Mouse (Mus musculus): Measurements from ENCODE around the gene Oprm1. TPM values are rescaled to one million over a fixed set of nuclear protein-coding genes. Genes with fewer than 3 reads are reported as not detected.
A peak's percentile ranks its signal among the peaks of the same experiment; 100 is the strongest.

Gene Oprm1
- polyA plus RNA-seq, 1 experiment from 2014 or later = 0.04 TPM

DNA sequence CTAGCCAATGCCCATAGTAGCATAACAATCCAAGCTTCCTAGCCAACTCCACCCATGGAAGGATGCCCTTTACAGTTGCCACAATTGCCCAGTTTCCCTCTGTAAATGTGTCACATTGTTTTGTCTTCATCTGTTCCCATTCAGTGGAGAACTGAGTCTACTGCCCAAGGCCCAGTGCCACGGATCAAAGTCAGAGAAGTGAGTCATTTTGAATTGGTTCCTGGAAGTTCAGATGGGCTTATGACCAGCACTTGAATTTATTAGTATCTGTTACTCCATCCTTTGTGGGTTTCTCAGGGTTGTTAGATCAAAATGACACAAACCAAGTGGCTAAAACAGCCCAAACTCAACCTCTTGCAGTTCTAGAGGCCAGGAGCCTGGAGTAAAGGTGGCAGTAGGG lies 299.2 kb downstream of the Oprm1 start:
- DNase-seq (ENCODE audit: low spot score) (no peak), ATAC-seq (replicated peaks; ENCODE audit: low FRiP score, low read depth) (no peak)
- H3K4me3 ChIP-seq (replicated peaks; ENCODE audit: low read depth, low read length) = no peak overlapping the region
- no peaks in the 10 kb centered on the region for H3K4me1 ChIP-seq (replicated peaks; ENCODE audit: insufficient read depth, low read length)
- no peak overlapping the region for H3K4me2 ChIP-seq (ENCODE audit: low read length)
- H3K9me3 ChIP-seq (replicated peaks; ENCODE audit: low read length) = no peaks in the 10 kb centered on the region
- H3K36me3 ChIP-seq (ENCODE audit: insufficient read depth, low read length) = no peaks in the 10 kb centered on the region
- no peak overlapping the region for H3K27ac ChIP-seq
- no peak for TF ChIP-seq CTCF (IDR thresholded peaks at IDR 0.05; ENCODE audit: low read depth)
- H3K27me3 ChIP-seq (ENCODE audit: insufficient read depth, low read length) = no peaks in the 10 kb centered on the region
- WGBS = 92% methylated on average over 1 of the region's 1 CpGs
- no peak overlapping the region for H3K9ac ChIP-seq (ENCODE audit: low read depth, low read length)

GRCm38 (mm10) chr10:7060326-7060725 lies 302.0 kb downstream of the Oprm1 start:
- Histone ChIP-seq H3K27ac (no peak overlapping the region), H3K9me3 (replicated peaks; ENCODE audit: low read length) (no peaks in the 10 kb centered on the region), H3K36me3 (ENCODE audit: insufficient read depth, low read length) (no peaks in the 10 kb centered on the region), H3K9ac (ENCODE audit: low read depth, low read length) (no peak overlapping the region), H3K4me1 (replicated peaks; ENCODE audit: insufficient read depth, low read length) (no peaks in the 10 kb centered on the region), H3K4me3 (replicated peaks; ENCODE audit: low read depth, low read length) (no peak overlapping the region), H3K4me2 (ENCODE audit: low read length) (no peak overlapping the region), H3K27me3 (ENCODE audit: insufficient read depth, low read length) (no peaks in the 10 kb centered on the region)
- no peak for TF ChIP-seq CTCF (IDR thresholded peaks at IDR 0.05; ENCODE audit: low read depth)
- WGBS = 22% methylated on average over 5 of the region's 5 CpGs
- DNase-seq (ENCODE audit: low spot score) (no peak), ATAC-seq (replicated peaks; ENCODE audit: low FRiP score, low read depth) (no peak)

GRCm38 (mm10) chr10:7062993-7063392 lies 304.7 kb downstream of the Oprm1 start:
- Histone ChIP-seq H3K27me3 (ENCODE audit: insufficient read depth, low read length) (no peaks in the 10 kb centered on the region), H3K9ac (ENCODE audit: low read depth, low read length) (no peak overlapping the region), H3K27ac (no peak overlapping the region), H3K4me1 (replicated peaks; ENCODE audit: insufficient read depth, low read length) (no peaks in the 10 kb centered on the region), H3K9me3 (replicated peaks; ENCODE audit: low read length) (no peaks in the 10 kb centered on the region), H3K4me3 (replicated peaks; ENCODE audit: low read depth, low read length) (no peak overlapping the region), H3K4me2 (ENCODE audit: low read length) (no peak overlapping the region), H3K36me3 (ENCODE audit: insufficient read depth, low read length) (no peaks in the 10 kb centered on the region)
- DNase-seq (ENCODE audit: low spot score) (no peak), ATAC-seq (replicated peaks; ENCODE audit: low FRiP score, low read depth) (no peak; the same call in 1 of the 2 replicates)
- WGBS = 85% methylated on average over 7 of the region's 7 CpGs
- no peak for TF ChIP-seq CTCF (IDR thresholded peaks at IDR 0.05; ENCODE audit: low read depth)

DNA sequence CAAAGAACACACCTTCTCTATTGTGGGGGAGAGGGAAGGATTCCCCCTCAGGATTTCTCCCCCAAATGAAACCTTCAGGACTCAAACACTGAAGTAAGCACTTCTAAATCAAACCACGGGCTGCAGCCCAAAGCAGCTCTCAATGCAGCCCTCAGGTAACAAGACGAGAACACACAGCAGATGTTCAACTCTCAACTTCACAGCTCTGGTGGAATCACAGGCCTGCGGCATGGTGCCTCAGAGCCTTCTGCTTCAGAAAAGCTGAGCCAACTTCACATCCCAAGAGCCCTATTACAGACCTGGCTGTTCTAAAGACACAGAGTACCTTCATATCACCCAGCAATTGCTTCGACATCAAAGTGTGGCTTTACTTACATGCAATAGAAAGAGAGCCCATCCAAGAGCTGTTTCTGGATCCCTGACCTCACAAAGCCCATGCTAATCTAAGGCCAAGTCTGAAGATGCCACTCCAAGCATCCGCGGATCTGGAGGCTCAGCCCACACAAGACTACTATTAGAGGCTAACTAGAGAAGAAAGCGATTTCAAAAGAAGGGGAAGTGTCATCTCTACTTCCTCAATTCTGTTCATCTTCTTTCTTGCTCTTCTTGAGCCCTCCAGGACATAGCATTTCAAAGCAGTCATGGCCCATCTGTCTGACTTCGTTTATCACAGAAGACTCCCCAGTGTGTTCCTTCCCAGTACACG lies 305.6 kb downstream of the Oprm1 start:
- TF ChIP-seq CTCF (IDR thresholded peaks at IDR 0.05; ENCODE audit: low read depth) = no peak
- no peak for DNase-seq (ENCODE audit: low spot score)

DNA sequence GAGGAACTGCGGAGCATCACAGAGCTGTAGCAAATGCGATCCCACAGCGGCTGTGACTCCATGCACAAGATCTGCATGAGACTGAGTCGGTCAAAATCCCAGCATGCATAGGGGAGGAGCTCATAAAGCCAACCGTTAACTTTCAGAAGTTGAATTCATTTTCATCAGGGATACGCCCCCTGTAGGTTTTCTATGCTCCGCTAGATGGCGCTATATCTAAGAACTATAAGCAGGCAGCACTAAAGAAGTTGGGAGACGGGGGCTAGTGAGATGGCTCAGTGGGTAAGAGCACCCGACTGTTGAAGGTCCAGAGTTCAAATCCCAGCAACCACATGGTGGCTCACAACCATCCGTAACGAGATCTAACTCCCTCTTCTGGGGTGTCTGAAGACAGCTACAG lies 310.3 kb downstream of the Oprm1 start:
- ATAC-seq (replicated peaks; ENCODE audit: low FRiP score, low read depth) (no peak), DNase-seq (ENCODE audit: low spot score) (peak; percentile 44)
- Histone ChIP-seq H3K9me3 (replicated peaks; ENCODE audit: low read length) (no peaks in the 10 kb centered on the region), H3K4me2 (ENCODE audit: low read length) (no peak overlapping the region), H3K4me1 (replicated peaks; ENCODE audit: insufficient read depth, low read length) (no peaks in the 10 kb centered on the region), H3K27ac (no peak overlapping the region), H3K27me3 (ENCODE audit: insufficient read depth, low read length) (no peaks in the 10 kb centered on the region), H3K36me3 (ENCODE audit: insufficient read depth, low read length) (no peaks in the 10 kb centered on the region), H3K4me3 (replicated peaks; ENCODE audit: low read depth, low read length) (no peak overlapping the region), H3K9ac (ENCODE audit: low read depth, low read length) (no peak overlapping the region)
- WGBS = 76% methylated on average over 12 of the region's 12 CpGs
- TF ChIP-seq CTCF (IDR thresholded peaks at IDR 0.05; ENCODE audit: low read depth) = no peak; the same call in 1 of the 2 replicates

More for the DNA sequence above, 305.6 kb downstream of the Oprm1 start:
- no peak overlapping the region for H3K4me2 ChIP-seq (ENCODE audit: low read length)
- no peaks in the 10 kb centered on the region for H3K36me3 ChIP-seq (ENCODE audit: insufficient read depth, low read length)
- no peaks in the 10 kb centered on the region for H3K9me3 ChIP-seq (replicated peaks; ENCODE audit: low read length)
- H3K4me1 ChIP-seq (replicated peaks; ENCODE audit: insufficient read depth, low read length) = no peaks in the 10 kb centered on the region
- H3K27ac ChIP-seq = no peak overlapping the region
- 77% methylated on average over 9 of the region's 9 CpGs for WGBS
- no peaks in the 10 kb centered on the region for H3K27me3 ChIP-seq (ENCODE audit: insufficient read depth, low read length)
- no peak for ATAC-seq (replicated peaks; ENCODE audit: low FRiP score, low read depth)
- H3K9ac ChIP-seq (ENCODE audit: low read depth, low read length) = no peak overlapping the region
- H3K4me3 ChIP-seq (replicated peaks; ENCODE audit: low read depth, low read length) = no peak overlapping the region

- Histone ChIP-seq H3K9me3 (replicated peaks; ENCODE audit: low read length) (no peaks in the 10 kb centered on the region), H3K27ac (no peak overlapping the region), H3K4me1 (replicated peaks; ENCODE audit: insufficient read depth, low read length) (no peaks in the 10 kb centered on the region), H3K9ac (ENCODE audit: low read depth, low read length) (no peak overlapping the region), H3K27me3 (ENCODE audit: insufficient read depth, low read length) (no peaks in the 10 kb centered on the region), H3K4me2 (ENCODE audit: low read length) (no peak overlapping the region), H3K36me3 (ENCODE audit: insufficient read depth, low read length) (no peaks in the 10 kb centered on the region), H3K4me3 (replicated peaks; ENCODE audit: low read depth, low read length) (no peak overlapping the region)
- DNase-seq (ENCODE audit: low spot score) (no peak), ATAC-seq (replicated peaks; ENCODE audit: low FRiP score, low read depth) (no peak)
- WGBS = 92% methylated on average over 2 of the region's 2 CpGs
- TF ChIP-seq CTCF (IDR thresholded peaks at IDR 0.05; ENCODE audit: low read depth) = peak; percentile 10; the same call in 1 of the 2 replicates
Observed at GRCm38 (mm10) chr10:7069090-7069489, 310.8 kb downstream of the Oprm1 start.

Data from kidney, postnatal 0 days (tissue).